Comparison of ENCODE assay signal across 8 mouse cellular contexts in the genomic region with DNA sequence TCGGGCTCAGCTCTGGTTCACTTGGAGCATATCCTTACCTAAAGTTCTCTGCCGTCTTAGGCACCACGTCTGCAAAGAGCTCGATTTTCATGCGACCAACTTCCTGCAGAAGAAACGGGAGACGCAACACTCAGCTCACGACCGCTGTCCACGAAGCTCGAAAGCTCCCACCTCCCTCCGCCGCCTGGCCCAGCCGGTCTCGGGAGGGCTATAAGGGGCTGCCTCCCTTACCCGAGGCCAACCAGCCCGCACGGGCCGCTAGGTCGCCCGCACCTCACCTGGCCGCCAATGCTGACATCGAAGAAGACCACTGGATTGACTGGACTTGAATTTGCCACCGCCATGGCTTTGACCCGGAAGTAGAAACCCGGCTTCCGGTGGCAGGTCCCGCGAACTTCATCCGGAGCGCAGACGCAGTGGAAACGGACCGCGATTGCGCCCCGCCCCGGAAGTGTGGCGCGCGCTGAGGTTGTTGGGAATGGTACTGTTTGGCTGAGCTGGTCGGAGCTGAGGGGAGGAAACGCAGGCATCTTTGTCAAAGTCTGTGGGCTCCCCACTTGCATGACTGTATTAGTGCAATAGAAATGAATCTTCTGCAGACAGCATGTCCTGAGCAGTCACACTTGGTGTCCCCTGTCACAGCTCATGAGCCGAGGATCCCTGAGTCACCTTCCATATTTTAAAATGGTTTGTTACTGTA. TPM values are rescaled to one million over a fixed set of nuclear protein-coding genes. Genes with fewer than 3 reads are reported as not detected.
A peak's percentile ranks its signal among the peaks of the same experiment; 100 is the strongest.
DNase-seq lines count a peak whose midpoint lies in the region; ATAC-seq lines count a peak whose summit lies in the region.

Gene Ppih (minus strand): TSS at position 416 of the 700 bp plus-strand sequence.

- H3K4me2 ChIP-seq in hindbrain, embryonic 16.5 days (ENCODE audit: low read length): peak within 1 kb of the TSS; percentile 99

- DNase-seq in WW6 (ENCODE audit: low read depth, low spot score): peak; percentile 81
- DNase-seq in cerebellum, postnatal 4 days (ENCODE audit: low spot score in 2 of 2): peak; percentile 89 to 95
- DNase-seq in gastrocnemius, adult 18-20 months (ENCODE audit: low spot score): peak; percentile 96
- peak; percentile 96 to 97 for DNase-seq in left cerebral cortex, adult 18-20 months (ENCODE audit: low spot score in 2 of 2)
- peak; percentile 97 for DNase-seq in right cerebral cortex, adult 18-20 months
- peak; percentile 83 for DNase-seq in urinary bladder, postnatal 10 days (ENCODE audit: low spot score)

- peaks cover 11% of the 10 kb centered on the region for H3K4me1 ChIP-seq in hindbrain, embryonic 16.5 days (ENCODE audit: control insufficient read depth, insufficient read depth, low read depth, low read length)

- H3K4me3 ChIP-seq in hindbrain, embryonic 16.5 days (ENCODE audit: low read length): peak within 1 kb of the TSS; percentile 73
- peak within 1 kb of the TSS; percentile 78 for H3K4me3 ChIP-seq in macrophage (ENCODE audit: inconsistent target)

- ATAC-seq in hindbrain, embryonic 16.5 days: peak; percentile 99

- WGBS in hindbrain, embryonic 16.5 days: under 1% methylated on average over 44 of the region's 44 CpGs
- 2% methylated on average over 44 of the region's 44 CpGs for WGBS in macrophage (ENCODE audit: missing documents)

- H3K27ac ChIP-seq in hindbrain, embryonic 16.5 days (ENCODE audit: low read depth, low read length): peak within 1 kb of the TSS; percentile 89
- H3K27ac ChIP-seq in macrophage: peak within 1 kb of the TSS; percentile 61

- peak within 1 kb of the TSS; percentile 73 for H3K9ac ChIP-seq in hindbrain, embryonic 16.5 days (ENCODE audit: low read depth, low read length)

- H3K36me3 ChIP-seq in hindbrain, embryonic 16.5 days (ENCODE audit: control insufficient read depth, insufficient read depth, low read length): peaks cover 8% of the 10 kb centered on the region
- peaks cover 19% of the 10 kb centered on the region; the same call in 1 of the 2 replicates for H3K36me3 ChIP-seq in macrophage (ENCODE audit: inconsistent target)

- H3K9me3 ChIP-seq in hindbrain, embryonic 16.5 days (ENCODE audit: control insufficient read depth, low read length): no peaks in the 10 kb centered on the region

- H3K79me2 ChIP-seq in macrophage (ENCODE audit: inconsistent target): peaks cover 11% of the 10 kb centered on the region

- H3K27me3 ChIP-seq in hindbrain, embryonic 16.5 days (replicated peaks; ENCODE audit: control insufficient read depth, insufficient read depth, low read length): no peaks in the 10 kb centered on the region

RNA-seq across cellular contexts. Expression of gene Ppih, which starts in this region (rescaled TPM):
- total RNA-seq in gastrocnemius, adult 18-20 months (2021): 1 to 10 TPM; 7.9 to 8.8 TPM
- 42.4 and 43.4 TPM in 2 replicates for polyA plus RNA-seq in hindbrain, embryonic 16.5 days (2015; fragmentation: Nextera tagmentation; extraction: Ambion mirVana)
- total RNA-seq in left cerebral cortex, adult 18-20 months (2021): 10 to 100 TPM; 16.2 to 17.4 TPM
- total RNA-seq in macrophage (2018; cell fraction: chromatin; rRNA removed): 10 to 100 TPM in 25 of 26 experiments, 1 to 10 TPM in 1; 8.4 to 32.2 (median 20.9) TPM
- total RNA-seq in macrophage (2018; cell fraction: cytosol; rRNA removed): 10 to 100 TPM; 13.6 to 25.8 (median 20.1) TPM
- total RNA-seq in macrophage (2018; cell fraction: nucleus; rRNA removed): 10 to 100 TPM in 15 of 26 experiments, 1 to 10 TPM in 11; 5.5 to 30.7 (median 12.1) TPM
- polyA plus RNA-seq in macrophage (2018): 19.8 to 39.9 TPM (median 33.9 TPM) in 3 replicates

Comparison
In these comparisons a context has a peak if more than half of its experiments do, and no peak if none do; other contexts are left out.
1. Peak in every context shown above with its lines: DNase-seq, ATAC-seq, H3K4me3 ChIP-seq and H3K27ac ChIP-seq.